In genomic region chr8:90830980-90831379, GRCm38 (mm10) we compare ENCODE assay signal across 26 mouse cellular contexts. TPM values are rescaled to one million over a fixed set of nuclear protein-coding genes. Genes with fewer than 3 reads are reported as not detected.
DNase-seq lines count a peak whose midpoint lies in the region; ATAC-seq and TF ChIP-seq lines count a peak whose summit lies in the region.
"Had no signal": no experiment of that assay in that cellular context is flagged by ENCODE, and none has a peak within 500 bp of the region (broad histone marks: within the 10 kb centered on the region; RNA-seq: fewer than 3 reads in every experiment).

No protein-coding gene starts in this region.

- no peak for DNase-seq in gastrocnemius, adult 2 months
- DNase-seq in gastrocnemius, postnatal 36 days, result no peak
- peak; percentile 58 for DNase-seq in urinary bladder, postnatal 14 days (ENCODE audit: low spot score)
- no peak for DNase-seq in urinary bladder, adult 2 months (ENCODE audit: low spot score)
- no peak for DNase-seq in embryo, embryonic 10 days (ENCODE audit: low spot score)
- no peak for DNase-seq in yolk sac, embryonic 10.5 days (ENCODE audit: low spot score)
- DNase-seq: adrenal gland, postnatal 25 days; cerebellum, adult 8-10 months; gastrocnemius, postnatal 25 days; kidney, adult 11 months; layer of hippocampus, adult 9-11 months; lung, adult 18-20 months; lung, postnatal 36 days; right cerebral cortex, postnatal 4 days had no signal

- whole genome bisulfite sequencing in midbrain, embryonic 15.5 days, result 68% methylated on average over 8 of the region's 8 CpGs

- no peaks in the 10 kb centered on the region for H3K27me3 ChIP-seq in midbrain, embryonic 15.5 days (replicated peaks)
- H3K27me3 ChIP-seq: forebrain, embryonic 13.5 days; hindbrain, embryonic 15.5 days; limb, embryonic 13.5 days; neural tube, embryonic 13.5 days; stomach, embryonic 15.5 days had no signal

- peak overlapping the region; percentile 21 for H3K27ac ChIP-seq in gastrocnemius, adult 2 months
- H3K27ac ChIP-seq in brown adipose tissue, adult 24 weeks (replicated peaks; ENCODE audit: low read depth, low read length), result peak overlapping the region; percentile 48
- no peak overlapping the region for H3K27ac ChIP-seq in midbrain, embryonic 15.5 days
- H3K27ac ChIP-seq: forebrain, embryonic 13.5 days; hindbrain, embryonic 15.5 days; kidney, postnatal 0 days; limb, embryonic 13.5 days; midbrain, embryonic 10.5 days; neural tube, embryonic 13.5 days; stomach, embryonic 15.5 days had no signal

- no peak for TF ChIP-seq CTCF in gastrocnemius, adult 2 months (IDR thresholded peaks at IDR 0.05)

- H3K36me3 ChIP-seq in midbrain, embryonic 15.5 days (replicated peaks), result no peaks in the 10 kb centered on the region
- H3K36me3 ChIP-seq: hindbrain, embryonic 15.5 days; limb, embryonic 13.5 days; midbrain, embryonic 10.5 days; neural tube, embryonic 13.5 days; stomach, embryonic 15.5 days had no signal

- no peak for ATAC-seq in midbrain, embryonic 15.5 days (replicated peaks)
- ATAC-seq: forebrain, embryonic 13.5 days had no signal

- H3K9me3 ChIP-seq in midbrain, embryonic 15.5 days, result no peaks in the 10 kb centered on the region
- H3K9me3 ChIP-seq: forebrain, embryonic 13.5 days; hindbrain, embryonic 15.5 days; limb, embryonic 13.5 days; midbrain, embryonic 10.5 days; neural tube, embryonic 13.5 days; stomach, embryonic 15.5 days had no signal

- H3K4me2 ChIP-seq in midbrain, embryonic 15.5 days, result no peak overlapping the region
- H3K4me2 ChIP-seq: forebrain, embryonic 13.5 days; heart, embryonic 11.5 days; hindbrain, embryonic 15.5 days; limb, embryonic 13.5 days; neural tube, embryonic 13.5 days; stomach, embryonic 15.5 days had no signal

- peaks cover 25% of the 10 kb centered on the region for H3K4me1 ChIP-seq in brown adipose tissue, adult 24 weeks (ENCODE audit: control insufficient read depth, insufficient read depth, insufficient read length, low read length)
- peaks cover 18% of the 10 kb centered on the region for H3K4me1 ChIP-seq in midbrain, embryonic 15.5 days

- intact Hi-C loops in gastrocnemius, adult 2 months (cut with DNase I), result loop anchor here (2.0 kb wide), 1 partner anchor 38 kb away; no protein-coding TSS in a partner anchor
- intact Hi-C loops in gastrocnemius, postnatal 36 days (cut with DNase I), result no loop called here

- H3K9ac ChIP-seq in midbrain, embryonic 15.5 days, result no peak overlapping the region
- H3K9ac ChIP-seq: forebrain, embryonic 13.5 days; hindbrain, embryonic 15.5 days; limb, embryonic 13.5 days; neural tube, embryonic 13.5 days; stomach, embryonic 15.5 days had no signal

- H3K4me3 ChIP-seq in gastrocnemius, adult 2 months, result no peak overlapping the region; the same call in 1 of the 2 replicates
- no peak overlapping the region for H3K4me3 ChIP-seq in brown adipose tissue, adult 24 weeks (ENCODE audit: insufficient read depth, low read depth, low read length)
- H3K4me3 ChIP-seq in midbrain, embryonic 15.5 days, result no peak overlapping the region
- H3K4me3 ChIP-seq: forebrain, embryonic 13.5 days; hindbrain, embryonic 15.5 days; limb, embryonic 13.5 days; midbrain, embryonic 10.5 days; neural tube, embryonic 13.5 days; stomach, embryonic 15.5 days had no signal

RNA-seq across cellular contexts. Expression of gene Chd9, which starts 2.8 kb away (rescaled TPM):
- total RNA-seq in gastrocnemius, adult 2 months (2021), result 10 to 100 TPM; 47.2 to 49.5 TPM
- total RNA-seq in gastrocnemius, postnatal 36 days (2021), result 10 to 100 TPM; 47.5 to 68.0 TPM
- polyA plus RNA-seq in urinary bladder, adult 2 months (2012; rRNA removed), result 125 and 145 TPM in 2 replicates
- polyA plus RNA-seq in brown adipose tissue, adult 24 weeks (2012; ENCODE audit: insufficient read depth, insufficient read length, missing spikeins), result 33.4 and 36.3 TPM in 2 replicates
- polyA plus RNA-seq in midbrain, embryonic 15.5 days (2015; fragmentation: Nextera tagmentation; extraction: Ambion mirVana), result 79.5 and 81.7 TPM in 2 replicates

RNA-seq across cellular contexts. Expression of gene Gm19935, which starts 13.8 kb away (rescaled TPM):
- total RNA-seq in gastrocnemius, adult 2 months (2021), result not detected
- total RNA-seq in gastrocnemius, postnatal 36 days (2021), result not detected
- polyA plus RNA-seq in urinary bladder, adult 2 months (2012; rRNA removed), result 0.16 and 0.34 TPM in 2 replicates
- not detected in 2 replicates for polyA plus RNA-seq in brown adipose tissue, adult 24 weeks (2012; ENCODE audit: insufficient read depth, insufficient read length, missing spikeins)
- polyA plus RNA-seq in midbrain, embryonic 15.5 days (2015; fragmentation: Nextera tagmentation; extraction: Ambion mirVana), result 0.23 and 0.65 TPM in 2 replicates
- total RNA-seq: adrenal gland, postnatal 25 days; gastrocnemius, postnatal 25 days; heart, postnatal 25 days; monocyte, adult 5-6 weeks had no signal
- polyA plus RNA-seq: forebrain, embryonic 13.5 days; heart, embryonic 11.5 days; limb, embryonic 13.5 days; midbrain, embryonic 10.5 days; stomach, embryonic 15.5 days had no signal
